Mouse (Mus musculus) erythroblast, embryonic 14.5 days (primary cell): ENCODE results near the gene Ssu72.

Source experiments
- GATA1 ChIP-seq: IDR thresholded peaks from 2 replicates; pipeline ENCODE4 v1.6.1; 2012; ENCODE audit warnings: low read length, inconsistent platforms, mixed read lengths
- TAL1 ChIP-seq: IDR thresholded peaks from 3 replicates; pipeline ENCODE4 v1.6.1; 2012; ENCODE audit warnings: low read length, inconsistent platforms, mixed read lengths

DNA sequence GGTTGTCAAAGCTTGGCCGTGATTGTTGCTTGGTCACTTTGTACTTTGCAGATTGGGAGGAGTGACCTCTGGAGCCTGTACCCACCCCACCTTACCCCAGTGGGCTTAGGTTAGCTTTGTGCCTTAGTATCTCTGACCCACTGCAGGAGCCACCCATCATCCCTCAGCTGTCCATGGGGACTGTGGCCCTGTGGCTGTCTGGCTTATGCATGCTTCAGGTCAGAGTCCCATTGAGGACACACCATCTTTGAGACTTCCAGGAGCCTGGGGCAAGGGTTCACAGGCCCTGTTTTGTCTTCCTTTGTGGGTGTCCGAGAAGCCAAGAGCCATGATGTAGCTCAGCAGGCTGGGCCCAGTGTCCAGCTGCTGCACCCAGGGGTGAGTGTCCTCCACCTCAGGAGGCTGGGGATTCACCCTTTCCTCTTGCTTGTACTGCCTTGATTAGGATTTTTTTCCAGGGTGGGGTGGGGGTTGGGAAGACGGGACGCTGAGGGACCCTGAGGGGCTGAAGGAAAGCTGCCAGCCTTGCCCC, 9.0 kb upstream of the Ssu72 start:
- no peak for TF ChIP-seq GATA1
- no peak for TF ChIP-seq TAL1
